Mouse (Mus musculus) Patski (cell line): Measurements from ENCODE around the gene Csnk2a2. TPM values are rescaled to one million over a fixed set of nuclear protein-coding genes. Genes with fewer than 3 reads are reported as not detected.

Source experiments
- ATAC-seq: fragments of 100-300 bp; one replicate; pipeline ENCODE4 v1.8.0; 2021
- CTCF ChIA-PET: fragments of 350-600 bp; sonication (Branson Sonifier 250); formaldehyde crosslinking; loops from one replicate; lab custom pipeline; 2022; ENCODE audit warnings: inconsistent platforms; lab: Charles Lee
- POLR2A ChIA-PET: fragments of 350-600 bp; sonication (Branson Sonifier 250); formaldehyde crosslinking; loops from one replicate; lab custom pipeline; 2022; ENCODE audit warnings: antibody characterized with exemption, inconsistent platforms; lab: Charles Lee
- DNase-seq: peaks from one replicate; pipeline ENCODE4 v3.0.0-alpha.2; 2011; ENCODE audit warnings: low read depth, low spot score
- H3K27me3 ChIP-seq: fragments of 371-371 bp; one replicate; pipeline ENCODE4 v1.5.1; 2021
- CTCF ChIP-seq: fragments of 100-300 bp; IDR thresholded peaks from one replicate; pipeline ENCODE4 v1.5.1; 2021
- in situ Hi-C: fragments of 300-500 bp; cut with MboI; formaldehyde crosslinking; loops from 3 replicates; pipeline ENCODE4 v1.11.1; 2018; ENCODE audit warnings: low pct_unique_long_range_greater_than_20kb, mixed read lengths
- polyA plus RNA-seq: library from polyadenylated mRNA; unstranded; gene quantifications from one replicate; pipeline ENCODE4 v1.2.3, GENCODE M21; 2021

Gene Csnk2a2
- polyA plus RNA-seq, 1 experiment from 2014 or later = 87.3 TPM

GRCm38 (mm10) chr8:95487800-95488697, 1.8 kb downstream of the Csnk2a2 start:
- H3K27me3 ChIP-seq = peaks cover 4% of the 10 kb centered on the region
- in situ Hi-C loops = no loop called here
- TF ChIP-seq CTCF = no peak
- ATAC-seq (peak; percentile 37), DNase-seq (no peak)
- ChIA-PET POLR2A (no interaction called here), CTCF (interaction anchor here (1.2 kb wide), 1 partner anchor 41 kb away, joined by 3 read pairs; no protein-coding TSS in a partner anchor)

GRCm38 (mm10) chr8:95470008-95470407, 19.8 kb downstream of the Csnk2a2 start:
- no peak for TF ChIP-seq CTCF
- DNase-seq = no peak
- H3K27me3 ChIP-seq = no peaks in the 10 kb centered on the region
- ATAC-seq = no peak
- POLR2A ChIA-PET = no interaction called here
- CTCF ChIA-PET = no interaction called here
- in situ Hi-C loops = no loop called here

DNA sequence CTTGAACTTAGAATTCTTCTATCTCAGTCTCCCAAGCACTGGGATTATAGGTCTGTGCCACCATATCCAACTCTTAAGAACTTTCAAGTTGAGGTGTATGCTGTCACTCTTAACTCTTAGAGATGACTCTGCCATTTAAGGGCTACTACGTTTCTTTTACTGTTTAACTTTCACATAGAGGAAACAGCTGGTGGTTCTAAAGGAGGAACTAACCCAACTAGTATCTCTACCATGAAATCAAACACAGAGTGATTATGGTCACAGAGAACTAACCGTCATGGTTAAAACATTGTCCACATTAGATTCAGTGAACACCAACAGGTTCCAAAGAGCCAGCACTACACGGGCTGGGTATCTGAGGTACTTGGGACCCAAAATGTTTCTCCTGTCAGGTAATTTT, 20.8 kb downstream of the Csnk2a2 start:
- ATAC-seq = no peak
- DNase-seq = no peak
- ChIA-PET POLR2A (no interaction called here), CTCF (interaction anchor here (3.1 kb wide), 1 partner anchor 9 kb away, joined by 8 read pairs; no protein-coding TSS in a partner anchor)
- no peak for TF ChIP-seq CTCF
- H3K27me3 ChIP-seq = no peaks in the 10 kb centered on the region
- in situ Hi-C loops = no loop called here

GRCm38 (mm10) chr8:95466543-95466942, 23.3 kb downstream of the Csnk2a2 start:
- in situ Hi-C loops = no loop called here
- no peak for TF ChIP-seq CTCF
- ATAC-seq (no peak), DNase-seq (no peak)
- ChIA-PET CTCF (interaction anchor here (1.1 to 3.1 kb wide), 3 partner anchors 8 to 25 kb away, joined by 3 to 8 read pairs (median 3); no protein-coding TSS in a partner anchor), POLR2A (no interaction called here)
- H3K27me3 ChIP-seq = no peaks in the 10 kb centered on the region

DNA sequence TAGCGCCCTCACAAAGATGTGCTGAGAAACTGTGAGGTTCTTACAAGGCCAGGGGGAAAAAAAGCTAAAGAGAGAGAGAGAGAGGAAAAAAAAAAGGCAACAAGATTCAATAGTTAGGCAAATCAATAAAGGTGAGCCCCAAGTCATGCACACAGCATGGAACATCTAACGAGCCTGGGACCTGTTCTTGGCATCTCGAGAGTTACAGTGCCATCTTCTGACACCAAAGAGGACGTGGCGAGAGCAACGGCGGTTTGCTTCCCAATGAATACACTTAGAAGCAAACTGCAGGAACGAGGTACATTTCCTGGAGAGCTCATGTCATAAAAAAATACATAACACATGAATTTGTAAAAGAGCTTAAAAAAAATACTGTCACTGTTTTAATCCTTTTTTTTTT, 37.3 kb downstream of the Csnk2a2 start:
- in situ Hi-C loops = no loop called here
- POLR2A ChIA-PET = no interaction called here
- H3K27me3 ChIP-seq = no peaks in the 10 kb centered on the region
- CTCF ChIA-PET = interaction anchor here (1.1 kb wide), 1 partner anchor 11 kb away, joined by 4 read pairs; no protein-coding TSS in a partner anchor
- no peak for TF ChIP-seq CTCF
- no peak for DNase-seq
- ATAC-seq = no peak

DNA sequence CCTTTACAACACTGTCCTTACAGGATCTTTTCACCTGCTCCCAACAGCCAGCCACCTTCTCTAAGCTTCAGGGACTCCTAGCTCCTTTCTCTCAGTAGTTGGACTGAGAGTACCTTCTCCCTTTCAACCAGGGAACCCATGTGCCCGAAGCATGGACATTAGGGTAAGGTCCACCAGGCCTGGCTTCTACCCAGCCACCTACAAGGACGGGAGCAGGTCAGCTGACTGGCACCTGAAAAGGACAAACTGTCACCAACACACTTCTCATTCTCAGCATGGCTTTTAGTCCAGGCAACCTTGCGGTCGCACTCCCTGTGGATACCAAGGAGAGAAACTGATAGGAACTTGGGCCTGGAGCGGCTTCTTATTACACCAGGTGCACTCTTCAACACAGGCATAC, 39.6 kb downstream of the Csnk2a2 start:
- in situ Hi-C loops = no loop called here
- no peak for TF ChIP-seq CTCF

DNA sequence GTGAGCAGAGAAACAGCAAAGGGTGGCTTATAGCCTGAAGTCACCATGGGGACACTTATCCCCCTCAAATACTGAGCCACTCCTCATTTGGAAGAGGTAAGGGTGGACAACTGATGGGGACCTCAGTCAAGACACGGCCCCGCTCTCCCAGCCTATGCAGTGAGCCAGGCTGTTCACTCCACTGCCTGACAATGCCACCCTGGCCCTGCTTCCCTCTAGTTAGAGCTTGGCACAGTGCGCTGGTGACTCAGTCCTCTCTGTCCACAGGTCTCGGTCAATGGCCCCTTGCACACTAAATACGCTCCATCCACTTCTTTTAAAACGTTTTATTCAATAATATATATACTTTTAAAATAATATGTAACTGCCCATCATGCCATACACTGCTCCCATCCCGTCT, 42.2 kb downstream of the Csnk2a2 start:
- H3K27me3 ChIP-seq = no peaks in the 10 kb centered on the region
- no peak for DNase-seq
- CTCF ChIA-PET = interaction anchor here (1.1 to 1.5 kb wide), 2 partner anchors 12 to 40 kb away, joined by 3 to 4 read pairs; no protein-coding TSS in a partner anchor
- in situ Hi-C loops = no loop called here
- POLR2A ChIA-PET = no interaction called here
- ATAC-seq = no peak
- TF ChIP-seq CTCF = no peak

More for the DNA sequence above, 39.6 kb downstream of the Csnk2a2 start:
- POLR2A ChIA-PET = interaction anchor here (0.6 to 1.3 kb wide), 2 partner anchors 29 to 438 kb away, joined by 3 read pairs; partner anchors contain the start of gene Got2
- no peak for DNase-seq
- no peak for ATAC-seq
- CTCF ChIA-PET = interaction anchor here (0.8 to 1.1 kb wide), 2 partner anchors 12 to 98 kb away, joined by 3 to 5 read pairs; partner anchors contain the start of gene Mmp15
- no peaks in the 10 kb centered on the region for H3K27me3 ChIP-seq

- in situ Hi-C loops = no loop called here
- DNase-seq = no peak
- ChIA-PET POLR2A (no interaction called here), CTCF (no interaction called here)
- H3K27me3 ChIP-seq = no peaks in the 10 kb centered on the region
- no peak for TF ChIP-seq CTCF
- no peak for ATAC-seq
Observed at GRCm38 (mm10) chr8:95445042-95445441, 44.8 kb downstream of the Csnk2a2 start.

GRCm38 (mm10) chr8:95441491-95442039, 48.3 kb downstream of the Csnk2a2 start:
- no peaks in the 10 kb centered on the region for H3K27me3 ChIP-seq
- CTCF ChIA-PET = interaction anchor here (1.4 kb wide), 1 partner anchor 25 kb away, joined by 3 read pairs; no protein-coding TSS in a partner anchor
- POLR2A ChIA-PET = interaction anchor here (0.6 kb wide), 1 partner anchor 80 kb away, joined by 4 read pairs; no protein-coding TSS in a partner anchor
- ATAC-seq (no peak), DNase-seq (no peak)
- TF ChIP-seq CTCF = no peak
- in situ Hi-C loops = no loop called here

DNA sequence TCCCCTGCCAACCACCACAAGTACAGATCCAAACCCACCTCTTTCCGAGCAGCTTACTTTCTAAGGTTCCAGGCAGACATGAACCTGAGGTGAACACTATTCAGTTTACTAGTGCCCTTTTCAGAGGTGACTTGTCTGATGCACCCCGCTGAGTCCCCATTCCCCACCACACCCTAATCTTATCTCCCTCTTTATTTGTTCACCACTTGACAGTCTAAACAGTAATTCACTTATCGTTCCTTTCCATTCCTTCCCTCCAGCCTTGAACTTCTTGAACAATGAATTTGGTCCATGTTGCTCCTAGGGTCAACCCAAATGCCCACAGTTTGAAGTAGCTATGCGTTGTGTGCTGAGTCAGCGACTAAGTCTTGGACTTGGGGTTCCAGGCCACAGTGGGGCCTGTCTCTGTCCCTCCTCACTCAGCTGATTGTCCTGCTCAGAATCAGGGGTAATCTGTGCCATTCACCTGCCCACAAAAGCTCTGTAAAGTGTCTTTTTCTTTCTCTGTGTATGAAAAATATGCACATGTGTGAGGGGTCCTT, 49.6 kb downstream of the Csnk2a2 start:
- in situ Hi-C loops = no loop called here
- ATAC-seq (no peak), DNase-seq (no peak)
- ChIA-PET CTCF (no interaction called here), POLR2A (no interaction called here)
- no peaks in the 10 kb centered on the region for H3K27me3 ChIP-seq
- TF ChIP-seq CTCF = no peak
